In the genomic region with DNA sequence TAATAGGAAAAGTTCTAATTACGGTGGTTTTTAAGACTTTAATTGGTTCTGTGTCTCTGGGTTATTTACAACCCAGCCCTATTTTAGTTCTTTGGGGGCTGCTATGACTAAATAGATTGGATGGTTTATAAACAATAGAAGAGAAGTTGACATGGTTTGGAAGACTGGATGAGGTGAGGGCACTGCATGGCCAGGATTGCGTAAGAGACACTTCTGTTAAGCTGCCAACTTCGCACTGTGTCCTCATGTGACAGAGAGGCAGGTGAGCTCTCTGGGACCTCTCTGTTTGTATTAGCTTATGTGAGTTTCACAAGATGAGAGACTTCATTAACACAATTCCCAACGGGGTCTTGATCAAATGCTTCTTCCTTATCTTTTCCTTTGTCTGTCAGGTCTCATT, we compare ENCODE assay signal across 20 mouse cellular contexts.
A peak's percentile ranks its signal among the peaks of the same experiment; 100 is the strongest.
DNase-seq lines count a peak whose midpoint lies in the region; ATAC-seq and TF ChIP-seq lines count a peak whose summit lies in the region.
"Had no signal": no experiment of that assay in that cellular context is flagged by ENCODE, and none has a peak within 500 bp of the region (broad histone marks: within the 10 kb centered on the region; RNA-seq: fewer than 3 reads in every experiment).

No protein-coding gene starts in this region.

- peak; percentile 61 for DNase-seq in heart, adult 11 months
- no peak for DNase-seq in heart, postnatal 4 days
- peak; percentile 17 for DNase-seq in liver, postnatal 0 days
- DNase-seq in ovary, adult 18-20 months (ENCODE audit: low spot score), result no peak
- DNase-seq: adrenal gland, adult 2 months; adrenal gland, postnatal 10 days; adrenal gland, postnatal 25 days; B cell, adult 2 months; cerebellum, adult 11 months; cerebellum, adult 18-20 months; cerebellum, adult 9-10 months; cerebellum, postnatal 10 days; cerebellum, postnatal 25 days; forebrain, postnatal 0 days had no signal

- H3K4me3 ChIP-seq in liver, postnatal 0 days (ENCODE audit: low read depth, low read length), result no peak overlapping the region
- H3K4me3 ChIP-seq in liver, embryonic 12.5 days, result no peak overlapping the region
- no peak overlapping the region for H3K4me3 ChIP-seq in C2C12 (ENCODE audit: insufficient read depth, poor library complexity, severe bottlenecking)
- H3K4me3 ChIP-seq: embryonic facial prominence, embryonic 10.5 days; embryonic facial prominence, embryonic 12.5 days; forebrain, embryonic 13.5 days; forebrain, embryonic 15.5 days had no signal

- no peaks in the 10 kb centered on the region for H3K4me1 ChIP-seq in liver, postnatal 0 days (ENCODE audit: insufficient read depth)
- H3K4me1 ChIP-seq in liver, embryonic 12.5 days, result no peaks in the 10 kb centered on the region
- H3K4me1 ChIP-seq: embryonic facial prominence, embryonic 10.5 days; embryonic facial prominence, embryonic 12.5 days; forebrain, embryonic 13.5 days; forebrain, embryonic 15.5 days had no signal

- no peaks in the 10 kb centered on the region for H3K79me2 ChIP-seq in C2C12 (ENCODE audit: control insufficient read depth, insufficient read depth)

- WGBS in liver, postnatal 0 days (ENCODE audit: insufficient replicate concordance), result 65% methylated on average over 4 of the region's 4 CpGs
- 70% methylated on average over 4 of the region's 4 CpGs for WGBS in liver, embryonic 12.5 days (ENCODE audit: insufficient replicate concordance)

- no peak for ATAC-seq in liver, postnatal 0 days
- ATAC-seq in liver, embryonic 12.5 days, result no peak
- ATAC-seq: forebrain, embryonic 13.5 days; forebrain, embryonic 15.5 days; forebrain, postnatal 0 days had no signal

- no peak for TF ChIP-seq EP300 in liver, postnatal 0 days (IDR thresholded peaks at IDR 0.05; ENCODE audit: low read depth)

- no peak overlapping the region for H3K27ac ChIP-seq in liver, postnatal 0 days (ENCODE audit: low read depth)
- H3K27ac ChIP-seq in liver, embryonic 12.5 days, result no peak overlapping the region
- H3K27ac ChIP-seq: embryonic facial prominence, embryonic 10.5 days; embryonic facial prominence, embryonic 12.5 days; forebrain, embryonic 13.5 days; forebrain, embryonic 15.5 days had no signal

- no peak overlapping the region for H3K9ac ChIP-seq in liver, postnatal 0 days (replicated peaks)
- H3K9ac ChIP-seq in liver, embryonic 12.5 days, result no peak overlapping the region
- H3K9ac ChIP-seq: embryonic facial prominence, embryonic 12.5 days; forebrain, embryonic 13.5 days; forebrain, embryonic 15.5 days; forebrain, postnatal 0 days had no signal

- no peaks in the 10 kb centered on the region for H3K79me3 ChIP-seq in C2C12 (ENCODE audit: low read depth)

- H3K4me2 ChIP-seq in liver, postnatal 0 days (ENCODE audit: low read depth, low read length), result no peak overlapping the region
- H3K4me2 ChIP-seq in liver, embryonic 12.5 days, result no peak overlapping the region
- H3K4me2 ChIP-seq: embryonic facial prominence, embryonic 12.5 days; forebrain, embryonic 13.5 days; forebrain, embryonic 15.5 days had no signal

- no peaks in the 10 kb centered on the region for H3K36me3 ChIP-seq in liver, postnatal 0 days (replicated peaks; ENCODE audit: insufficient read depth, low read length)
- H3K36me3 ChIP-seq in liver, embryonic 12.5 days, result no peaks in the 10 kb centered on the region
- H3K36me3 ChIP-seq in C2C12 (ENCODE audit: control insufficient read depth, insufficient read depth), result no peaks in the 10 kb centered on the region
- H3K36me3 ChIP-seq: embryonic facial prominence, embryonic 10.5 days; embryonic facial prominence, embryonic 12.5 days; forebrain, embryonic 15.5 days had no signal

- no peaks in the 10 kb centered on the region for H3K27me3 ChIP-seq in liver, postnatal 0 days (ENCODE audit: insufficient read depth, low read length)
- H3K27me3 ChIP-seq in liver, embryonic 12.5 days (replicated peaks), result no peaks in the 10 kb centered on the region
- peaks cover 9% of the 10 kb centered on the region for H3K27me3 ChIP-seq in C2C12 (ENCODE audit: control insufficient read depth, insufficient read depth, insufficient read length)
- H3K27me3 ChIP-seq: embryonic facial prominence, embryonic 12.5 days; forebrain, embryonic 13.5 days; forebrain, embryonic 15.5 days had no signal

- no peak overlapping the region for H3ac ChIP-seq in C2C12 (ENCODE audit: control insufficient read depth, insufficient read length, low read depth)

- H3K9me3 ChIP-seq in liver, postnatal 0 days (ENCODE audit: low read length), result no peaks in the 10 kb centered on the region
- H3K9me3 ChIP-seq in liver, embryonic 12.5 days (replicated peaks), result no peaks in the 10 kb centered on the region
- H3K9me3 ChIP-seq: embryonic facial prominence, embryonic 10.5 days; embryonic facial prominence, embryonic 12.5 days; forebrain, embryonic 13.5 days; forebrain, embryonic 15.5 days had no signal

- TF ChIP-seq CTCF in liver, postnatal 0 days (IDR thresholded peaks at IDR 0.05; ENCODE audit: low read depth), result no peak
- TF ChIP-seq CTCF in C2C12 (IDR thresholded peaks at IDR 0.05; ENCODE audit: control insufficient read depth, insufficient read depth, insufficient read length), result no peak

TF ChIP-seq in C2C12, 6 proteins besides CTCF, POLR2A, EP300 and RAD21:
- TF ChIP-seq CEBPB (IDR thresholded peaks at IDR 0.05; ENCODE audit: low read depth), result peak; percentile 44
- no peak for TF ChIP-seq MAX (IDR thresholded peaks at IDR 0.05)
TF ChIP-seq in C2C12: peak in this region for 1.

Comparison
In these comparisons a context has a peak if more than half of its experiments do, and no peak if none do; other contexts are left out.
1. DNase-seq: peak in heart, adult 11 months (single experiment) and liver, postnatal 0 days (single experiment); none in heart, postnatal 4 days (single experiment) and ovary, adult 18-20 months (single experiment).